Mouse (Mus musculus): ENCODE data around the gene Akap8l. TPM values are rescaled to one million over a fixed set of nuclear protein-coding genes. Genes with fewer than 3 reads are reported as not detected.

The Akap8l gene
- polyA plus RNA-seq, 1 experiment from 2014 or later, result 88.1 TPM

- no peak overlapping the region for H3K9ac ChIP-seq
- no peak for ATAC-seq (replicated peaks; ENCODE audit: insufficient number of reproducible peaks, insufficient read depth, low FRiP score, low read depth)
- H3K27ac ChIP-seq, result no peak overlapping the region
- no peak overlapping the region for H3K4me3 ChIP-seq
- no peak overlapping the region for H3K4me2 ChIP-seq
- WGBS, result 81% methylated on average over 24 of the region's 24 CpGs
- peaks cover 77% of the 10 kb centered on the region for H3K36me3 ChIP-seq
- H3K9me3 ChIP-seq (replicated peaks), result no peaks in the 10 kb centered on the region
- peaks cover 18% of the 10 kb centered on the region for H3K4me1 ChIP-seq (replicated peaks)
- H3K27me3 ChIP-seq, result no peaks in the 10 kb centered on the region
Observed at GRCm38 (mm10) chr17:32356766-32357760, 6.7 kb upstream of the Akap8l start.

GRCm38 (mm10) chr17:32356281-32356680 lies 5.9 kb upstream of the Akap8l start:
- Histone ChIP-seq H3K27me3 (no peaks in the 10 kb centered on the region), H3K4me3 (no peak overlapping the region), H3K9ac (no peak overlapping the region), H3K9me3 (replicated peaks) (no peaks in the 10 kb centered on the region), H3K27ac (no peak overlapping the region), H3K4me2 (no peak overlapping the region), H3K36me3 (peaks cover 70% of the 10 kb centered on the region), H3K4me1 (replicated peaks) (peaks cover 15% of the 10 kb centered on the region)
- ATAC-seq (replicated peaks; ENCODE audit: insufficient number of reproducible peaks, insufficient read depth, low FRiP score, low read depth), result no peak
- WGBS, result 88% methylated on average over 9 of the region's 9 CpGs

- 90% methylated on average over 6 of the region's 6 CpGs for WGBS
- ATAC-seq (replicated peaks; ENCODE audit: insufficient number of reproducible peaks, insufficient read depth, low FRiP score, low read depth), result no peak
- Histone ChIP-seq H3K4me2 (no peak overlapping the region), H3K9ac (no peak overlapping the region), H3K27ac (no peak overlapping the region), H3K4me3 (no peak overlapping the region), H3K27me3 (no peaks in the 10 kb centered on the region), H3K4me1 (replicated peaks) (peaks cover 20% of the 10 kb centered on the region), H3K9me3 (replicated peaks) (no peaks in the 10 kb centered on the region), H3K36me3 (peaks cover 58% of the 10 kb centered on the region)
Observed at GRCm38 (mm10) chr17:32355031-32355430, 4.6 kb upstream of the Akap8l start.

- H3K9me3 ChIP-seq (replicated peaks), result no peaks in the 10 kb centered on the region
- no peak overlapping the region for H3K4me2 ChIP-seq
- WGBS, result 55% methylated on average over 5 of the region's 5 CpGs
- H3K27me3 ChIP-seq, result no peaks in the 10 kb centered on the region
- peaks cover 23% of the 10 kb centered on the region for H3K4me1 ChIP-seq (replicated peaks)
- peaks cover 50% of the 10 kb centered on the region for H3K36me3 ChIP-seq
- H3K9ac ChIP-seq, result no peak overlapping the region
- peak overlapping the region; percentile 56 for H3K27ac ChIP-seq
- no peak overlapping the region for H3K4me3 ChIP-seq
- no peak for ATAC-seq (replicated peaks; ENCODE audit: insufficient number of reproducible peaks, insufficient read depth, low FRiP score, low read depth)
Observed at GRCm38 (mm10) chr17:32354211-32354610, 3.8 kb upstream of the Akap8l start.

GRCm38 (mm10) chr17:32353696-32354095 lies 3.3 kb upstream of the Akap8l start:
- peaks cover 45% of the 10 kb centered on the region for H3K36me3 ChIP-seq
- ATAC-seq (replicated peaks; ENCODE audit: insufficient number of reproducible peaks, insufficient read depth, low FRiP score, low read depth), result no peak
- peak overlapping the region; percentile 56 for H3K27ac ChIP-seq

GRCm38 (mm10) chr17:32351726-32352125 lies 1.3 kb upstream of the Akap8l start:
- H3K4me2 ChIP-seq, result no peak overlapping the region
- H3K9ac ChIP-seq, result no peak overlapping the region
- H3K4me1 ChIP-seq (replicated peaks), result peaks cover 34% of the 10 kb centered on the region
- H3K36me3 ChIP-seq, result peaks cover 25% of the 10 kb centered on the region
- H3K27me3 ChIP-seq, result no peaks in the 10 kb centered on the region
- H3K27ac ChIP-seq, result no peak overlapping the region
- no peaks in the 10 kb centered on the region for H3K9me3 ChIP-seq (replicated peaks)
- H3K4me3 ChIP-seq, result no peak overlapping the region
- no peak for ATAC-seq (replicated peaks; ENCODE audit: insufficient number of reproducible peaks, insufficient read depth, low FRiP score, low read depth)

More at GRCm38 (mm10) chr17:32353696-32354095, 3.3 kb upstream of the Akap8l start:
- H3K9ac ChIP-seq, result no peak overlapping the region
- H3K4me3 ChIP-seq, result no peak overlapping the region
- no peaks in the 10 kb centered on the region for H3K27me3 ChIP-seq
- no peaks in the 10 kb centered on the region for H3K9me3 ChIP-seq (replicated peaks)
- no peak overlapping the region for H3K4me2 ChIP-seq
- WGBS, result 43% methylated on average over 4 of the region's 4 CpGs
- H3K4me1 ChIP-seq (replicated peaks), result peaks cover 27% of the 10 kb centered on the region

- H3K9me3 ChIP-seq (replicated peaks), result no peaks in the 10 kb centered on the region
- H3K4me3 ChIP-seq, result no peak overlapping the region
- no peaks in the 10 kb centered on the region for H3K27me3 ChIP-seq
- no peak for ATAC-seq (replicated peaks; ENCODE audit: insufficient number of reproducible peaks, insufficient read depth, low FRiP score, low read depth)
- H3K9ac ChIP-seq, result no peak overlapping the region
- no peak overlapping the region for H3K27ac ChIP-seq
- peaks cover 34% of the 10 kb centered on the region for H3K4me1 ChIP-seq (replicated peaks)
- H3K4me2 ChIP-seq, result peak overlapping the region; percentile 84; the same call in 1 of the 2 replicates
- 73% methylated on average over 3 of the region's 3 CpGs for whole genome bisulfite sequencing
- H3K36me3 ChIP-seq, result peaks cover 21% of the 10 kb centered on the region
Observed at GRCm38 (mm10) chr17:32351269-32351668, 862 bp upstream of the Akap8l start.

- WGBS, result under 1% methylated on average over 24 of the region's 24 CpGs
- H3K27ac ChIP-seq, result peak overlapping the region; percentile 89
- no peaks in the 10 kb centered on the region for H3K9me3 ChIP-seq (replicated peaks)
- no peak for ATAC-seq (replicated peaks; ENCODE audit: insufficient number of reproducible peaks, insufficient read depth, low FRiP score, low read depth)
- no peaks in the 10 kb centered on the region for H3K27me3 ChIP-seq
- H3K4me2 ChIP-seq, result peak overlapping the region; percentile 84
- peaks cover 9% of the 10 kb centered on the region for H3K36me3 ChIP-seq
- H3K4me3 ChIP-seq, result peak overlapping the region; percentile 79
- peak overlapping the region; percentile 87 for H3K9ac ChIP-seq
- H3K4me1 ChIP-seq (replicated peaks), result peaks cover 34% of the 10 kb centered on the region
Observed at GRCm38 (mm10) chr17:32349851-32350381, 491 bp downstream of the Akap8l start.

- no peak; the same call in 1 of the 2 replicates for ATAC-seq (replicated peaks; ENCODE audit: insufficient number of reproducible peaks, insufficient read depth, low FRiP score, low read depth)
Observed at GRCm38 (mm10) chr17:32349037-32349732, 1.2 kb downstream of the Akap8l start.

GRCm38 (mm10) chr17:32348406-32348805 lies 2.0 kb downstream of the Akap8l start:
- Histone ChIP-seq H3K4me2 (peak overlapping the region; percentile 84), H3K27ac (no peak overlapping the region), H3K27me3 (no peaks in the 10 kb centered on the region), H3K9me3 (replicated peaks) (no peaks in the 10 kb centered on the region), H3K4me3 (peak overlapping the region; percentile 79), H3K9ac (no peak overlapping the region), H3K4me1 (replicated peaks) (peaks cover 21% of the 10 kb centered on the region), H3K36me3 (peaks cover 15% of the 10 kb centered on the region; the same call in 1 of the 2 replicates)
- ATAC-seq (replicated peaks; ENCODE audit: insufficient number of reproducible peaks, insufficient read depth, low FRiP score, low read depth), result no peak
- WGBS, result 97% methylated on average over 2 of the region's 2 CpGs

More at GRCm38 (mm10) chr17:32349037-32349732, 1.2 kb downstream of the Akap8l start:
- H3K36me3 ChIP-seq, result peaks cover 10% of the 10 kb centered on the region; the same call in 1 of the 2 replicates
- H3K4me3 ChIP-seq, result peak overlapping the region; percentile 79
- H3K4me1 ChIP-seq (replicated peaks), result peaks cover 27% of the 10 kb centered on the region
- peak overlapping the region; percentile 84 for H3K4me2 ChIP-seq
- no peaks in the 10 kb centered on the region for H3K27me3 ChIP-seq
- H3K27ac ChIP-seq, result peak overlapping the region; percentile 89
- no peaks in the 10 kb centered on the region for H3K9me3 ChIP-seq (replicated peaks)
- 6% methylated on average over 4 of the region's 4 CpGs for WGBS
- peak overlapping the region; percentile 87 for H3K9ac ChIP-seq

GRCm38 (mm10) chr17:32341102-32341501 lies 9.3 kb downstream of the Akap8l start:
- Histone ChIP-seq H3K27me3 (no peaks in the 10 kb centered on the region), H3K36me3 (peaks cover 51% of the 10 kb centered on the region), H3K9me3 (replicated peaks) (no peaks in the 10 kb centered on the region), H3K27ac (no peak overlapping the region), H3K4me2 (no peak overlapping the region), H3K4me3 (no peak overlapping the region), H3K9ac (no peak overlapping the region), H3K4me1 (replicated peaks) (no peaks in the 10 kb centered on the region)
- ATAC-seq (replicated peaks; ENCODE audit: insufficient number of reproducible peaks, insufficient read depth, low FRiP score, low read depth), result no peak
- 97% methylated on average over 1 of the region's 1 CpGs for WGBS
